Mouse (Mus musculus) stomach, postnatal 0 days (tissue): ENCODE measurements around the gene Fubp1.

Experiments used
- CTCF ChIP-seq: IDR thresholded peaks from 2 replicates; pipeline ENCODE4 v1.5.1; 2016; ENCODE audit warnings: antibody characterized with exemption, low read depth, mild to moderate bottlenecking, moderate library complexity
- EP300 ChIP-seq: optimal IDR thresholded peaks from 2 replicates; pipeline ENCODE3; 2016; ENCODE audit warnings: antibody characterized with exemption

GRCm38 (mm10) chr3:152264830-152265229 lies 54.6 kb downstream of the Fubp1 start:
- TF ChIP-seq EP300 (no peak), CTCF (no peak)
